Mouse (Mus musculus) heart, postnatal 0 days (tissue): Measurements from ENCODE around the gene Dop1b.

ENCODE experiments used
- CTCF ChIP-seq: IDR thresholded peaks from 2 replicates; pipeline ENCODE4 v1.5.1; 2016; ENCODE audit warnings: antibody characterized with exemption, control low read depth, low read depth
- EP300 ChIP-seq: IDR thresholded peaks from 2 replicates; pipeline ENCODE4 v1.6.1; 2016; ENCODE audit warnings: antibody characterized with exemption, low read depth

DNA sequence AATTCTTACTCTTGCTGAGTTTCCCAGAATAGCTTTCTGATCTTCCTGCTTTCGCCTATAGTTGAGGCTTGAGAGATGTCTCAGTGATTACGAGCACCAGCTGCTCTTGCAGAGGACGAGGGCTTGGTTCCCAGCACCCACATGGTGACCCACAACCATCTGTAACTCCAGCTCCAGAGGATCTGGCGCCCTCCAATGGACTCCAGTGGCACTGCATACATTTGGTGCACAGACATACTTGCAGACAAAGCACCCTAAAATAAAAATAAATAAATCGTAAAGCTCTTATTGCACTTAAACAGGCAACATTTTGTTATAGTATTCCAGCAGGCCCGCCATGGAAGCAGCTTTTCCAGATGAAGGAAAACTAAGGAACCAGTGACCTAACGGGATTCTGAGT, 72.5 kb downstream of the Dop1b start:
- TF ChIP-seq EP300, result no peak
- TF ChIP-seq CTCF, result no peak
